Mouse (Mus musculus) C2C12 (cell line): ENCODE data around the gene Zrsr1.

Experiments used
- CEBPB ChIP-seq: IDR thresholded peaks from one replicate; pipeline ENCODE4 v1.6.1; 2011; ENCODE audit warnings: low read depth, mild to moderate bottlenecking, control low read depth, moderate library complexity
- CTCF ChIP-seq: IDR thresholded peaks from one replicate; pipeline ENCODE4 v1.5.1; 2011; ENCODE audit not compliant: control insufficient read depth, insufficient read depth, insufficient read length
- FOSL1 ChIP-seq: IDR thresholded peaks from one replicate; pipeline ENCODE4 v1.8.0; 2011; ENCODE audit warnings: mild to moderate bottlenecking, low read length; ENCODE audit not compliant: poor library complexity, insufficient read depth, severe bottlenecking
- MAX ChIP-seq: IDR thresholded peaks from one replicate; pipeline ENCODE4 v1.6.1; 2011; ENCODE audit warnings: mild to moderate bottlenecking, control low read depth
- MYOD1 ChIP-seq: IDR thresholded peaks from one replicate; pipeline ENCODE4 v1.6.1; 2011; ENCODE audit warnings: low read depth; ENCODE audit not compliant: control insufficient read depth, insufficient read length
- MYOG ChIP-seq: IDR thresholded peaks from one replicate; pipeline ENCODE4 v1.6.1; 2011; ENCODE audit not compliant: control insufficient read depth, insufficient read length; ENCODE audit errors: extremely low read depth
- USF1 ChIP-seq: IDR thresholded peaks from one replicate; pipeline ENCODE4 v1.6.1; 2011; ENCODE audit warnings: low read depth, mild to moderate bottlenecking, control low read depth, moderate library complexity

- TF ChIP-seq CTCF, result no peak
- TF ChIP-seq USF1, result no peak
- TF ChIP-seq CEBPB, result no peak
- TF ChIP-seq MAX, result no peak
- no peak for TF ChIP-seq MYOD1
- TF ChIP-seq FOSL1, result no peak
- no peak for TF ChIP-seq MYOG
Observed at GRCm38 (mm10) chr11:23023155-23023554, 51.4 kb downstream of the Zrsr1 start.
